Mouse (Mus musculus): ENCODE results near the gene Tmem107. TPM values are rescaled to one million over a fixed set of nuclear protein-coding genes. Genes with fewer than 3 reads are reported as not detected.

Tmem107 gene
- polyA plus RNA-seq (2015; fragmentation: Nextera tagmentation; extraction: Ambion mirVana) = 55.1 and 57.2 TPM in 2 replicates

DNA sequence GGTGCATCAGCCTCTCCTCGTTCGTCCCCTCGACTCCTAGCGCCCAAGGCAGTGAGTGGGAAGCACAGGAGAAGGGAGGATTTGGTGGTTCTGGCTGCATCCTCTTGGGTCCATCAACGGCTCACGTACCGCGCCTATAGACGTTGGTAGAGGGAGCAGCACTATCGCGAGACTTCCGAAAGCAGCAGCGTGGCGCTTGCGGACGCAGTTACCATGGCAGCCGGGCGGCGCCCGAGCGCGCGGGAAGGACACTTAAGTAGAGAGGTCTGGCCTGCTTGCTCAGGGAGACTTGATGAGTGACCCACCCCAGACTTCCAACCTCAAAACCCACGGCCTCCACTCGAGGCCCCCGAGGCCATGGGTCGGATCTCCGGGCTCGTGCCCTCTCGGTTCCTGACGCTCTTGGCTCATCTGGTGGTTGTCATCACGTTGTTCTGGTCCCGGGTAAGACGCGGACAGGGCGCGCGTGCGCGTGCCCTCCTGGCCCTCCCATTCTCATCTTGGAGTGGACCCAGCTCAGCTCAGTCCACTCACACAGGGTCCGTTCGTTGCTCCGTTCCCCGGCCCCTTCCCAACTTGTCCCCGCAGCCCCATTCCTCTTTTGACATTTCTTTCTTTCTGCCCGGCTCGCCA lies at the start of gene Tmem107:
TSS of gene Tmem107 (plus strand) at position 217 of the 633 bp plus-strand sequence.
- no peaks in the 10 kb centered on the region for H3K27me3 ChIP-seq
- H3K9ac ChIP-seq = peak within 1 kb of the TSS; percentile 91
- peaks cover 47% of the 10 kb centered on the region for H3K4me1 ChIP-seq
- peak within 1 kb of the TSS; percentile 94 for H3K27ac ChIP-seq
- H3K4me3 ChIP-seq = peak within 1 kb of the TSS; percentile 63
- under 1% methylated on average over 47 of the region's 47 CpGs for WGBS
- H3K9me3 ChIP-seq (replicated peaks) = no peaks in the 10 kb centered on the region
- H3K36me3 ChIP-seq (ENCODE audit: poor library complexity, severe bottlenecking) = no peaks in the 10 kb centered on the region
- H3K4me2 ChIP-seq = peak within 1 kb of the TSS; percentile 74
- ATAC-seq = peak; percentile 89

DNA sequence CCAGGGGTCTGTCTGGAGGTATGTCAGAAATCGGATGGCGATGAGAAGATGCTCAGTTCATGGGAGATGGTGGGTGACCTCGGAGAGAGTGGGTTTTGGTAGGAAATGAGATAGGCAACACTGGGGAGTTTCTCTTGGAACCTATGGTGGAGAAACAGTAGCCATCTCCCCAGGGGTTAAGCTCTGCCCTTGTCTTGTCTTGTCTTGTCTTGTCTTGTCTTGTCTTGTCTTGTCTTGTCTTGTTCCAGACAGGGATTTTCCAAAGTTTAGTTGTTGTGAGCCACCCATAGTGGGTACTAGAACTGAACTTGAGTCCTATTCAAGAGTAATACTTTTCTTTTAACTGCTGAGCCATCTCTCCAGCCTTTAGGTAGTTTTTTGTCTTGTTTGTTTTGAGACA lies 44.0 kb upstream of the Tmem107 start:
- H3K4me2 ChIP-seq = no peak overlapping the region
- peaks cover 98% of the 10 kb centered on the region for H3K36me3 ChIP-seq (ENCODE audit: poor library complexity, severe bottlenecking)
- no peaks in the 10 kb centered on the region for H3K4me1 ChIP-seq
- H3K4me3 ChIP-seq = no peak overlapping the region
- H3K9ac ChIP-seq = no peak overlapping the region
- no peaks in the 10 kb centered on the region for H3K9me3 ChIP-seq (replicated peaks)
- H3K27ac ChIP-seq = no peak overlapping the region
- ATAC-seq = no peak
- no peaks in the 10 kb centered on the region for H3K27me3 ChIP-seq
- 95% methylated on average over 3 of the region's 3 CpGs for WGBS

DNA sequence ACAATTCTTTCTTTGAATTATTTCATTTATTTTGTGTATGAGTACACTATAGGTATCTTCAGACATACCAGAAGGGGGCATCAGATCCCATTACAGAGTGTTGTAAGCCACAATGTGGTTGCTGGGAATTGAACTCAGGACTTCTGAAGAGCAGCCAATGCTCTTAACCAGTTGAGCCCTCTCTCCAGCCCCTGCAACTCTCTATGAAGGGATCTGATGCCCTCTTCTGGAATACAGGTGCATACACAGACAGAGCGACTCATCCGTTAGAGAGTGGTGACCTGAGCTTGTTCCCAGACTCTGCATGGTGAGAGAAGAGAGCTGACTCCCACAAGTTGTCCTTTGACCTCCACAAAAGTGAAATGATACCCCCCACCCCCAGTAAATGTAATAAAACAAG lies 41.8 kb upstream of the Tmem107 start:
- no peaks in the 10 kb centered on the region for H3K27me3 ChIP-seq
- no peak overlapping the region for H3K27ac ChIP-seq
- H3K9ac ChIP-seq = no peak overlapping the region
- ATAC-seq = no peak
- H3K4me1 ChIP-seq = no peaks in the 10 kb centered on the region
- 66% methylated on average over 2 of the region's 2 CpGs for WGBS
- no peak overlapping the region for H3K4me3 ChIP-seq
- no peaks in the 10 kb centered on the region for H3K9me3 ChIP-seq (replicated peaks)
- no peak overlapping the region for H3K4me2 ChIP-seq
- peaks cover 98% of the 10 kb centered on the region for H3K36me3 ChIP-seq (ENCODE audit: poor library complexity, severe bottlenecking)

DNA sequence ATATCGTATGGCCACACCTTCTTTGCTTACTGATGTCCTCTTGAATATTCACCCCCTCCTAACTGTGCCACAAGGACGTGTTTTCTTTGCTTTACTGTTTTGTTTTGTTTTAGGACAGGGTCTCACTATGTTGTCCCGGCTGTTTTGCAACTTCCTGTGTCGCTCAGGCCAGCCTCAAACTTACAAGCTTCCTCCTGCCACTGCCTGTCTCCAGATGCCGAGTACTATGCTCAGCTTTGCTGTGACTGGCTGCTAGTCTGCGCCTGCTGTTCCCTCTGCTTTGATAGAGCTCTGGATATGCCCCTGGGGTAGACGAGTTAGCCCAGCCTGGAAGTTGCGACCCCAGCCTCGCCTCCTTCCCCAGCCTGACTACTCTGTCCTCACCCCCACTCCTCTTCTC lies 37.1 kb upstream of the Tmem107 start:
- peaks cover 72% of the 10 kb centered on the region for H3K36me3 ChIP-seq (ENCODE audit: poor library complexity, severe bottlenecking)
- H3K4me3 ChIP-seq = no peak overlapping the region
- no peak overlapping the region for H3K27ac ChIP-seq
- H3K27me3 ChIP-seq = no peaks in the 10 kb centered on the region
- H3K9me3 ChIP-seq (replicated peaks) = no peaks in the 10 kb centered on the region
- peaks cover 21% of the 10 kb centered on the region for H3K4me1 ChIP-seq
- H3K4me2 ChIP-seq = no peak overlapping the region
- WGBS = 81% methylated on average over 9 of the region's 9 CpGs
- no peak for ATAC-seq
- H3K9ac ChIP-seq = no peak overlapping the region

DNA sequence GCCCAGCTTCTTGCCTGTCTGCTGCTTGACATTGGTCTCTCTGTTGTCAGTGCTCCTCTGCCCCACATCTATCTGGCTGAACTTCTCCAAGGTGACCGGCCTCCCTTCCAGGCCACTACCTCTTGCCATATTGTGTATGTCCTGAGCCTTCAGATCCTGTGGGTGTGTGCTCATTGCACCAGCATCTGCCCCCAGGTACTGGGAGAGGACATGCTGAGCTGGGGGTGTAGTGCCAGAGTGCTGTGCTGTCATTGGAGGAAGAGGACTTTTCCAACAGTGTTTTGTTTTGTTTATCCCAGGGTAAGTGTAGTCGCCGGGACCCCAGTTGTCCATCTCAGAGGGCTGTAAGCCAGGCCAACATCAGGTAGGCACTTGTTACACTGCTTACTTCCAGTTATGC lies 36.0 kb upstream of the Tmem107 start:
- no peaks in the 10 kb centered on the region for H3K27me3 ChIP-seq
- no peaks in the 10 kb centered on the region for H3K9me3 ChIP-seq (replicated peaks)
- H3K4me2 ChIP-seq = no peak overlapping the region
- no peak overlapping the region for H3K9ac ChIP-seq
- H3K27ac ChIP-seq = no peak overlapping the region
- no peak for ATAC-seq
- H3K36me3 ChIP-seq (ENCODE audit: poor library complexity, severe bottlenecking) = peaks cover 62% of the 10 kb centered on the region
- 95% methylated on average over 3 of the region's 3 CpGs for WGBS
- H3K4me1 ChIP-seq = peaks cover 31% of the 10 kb centered on the region
- H3K4me3 ChIP-seq = no peak overlapping the region

DNA sequence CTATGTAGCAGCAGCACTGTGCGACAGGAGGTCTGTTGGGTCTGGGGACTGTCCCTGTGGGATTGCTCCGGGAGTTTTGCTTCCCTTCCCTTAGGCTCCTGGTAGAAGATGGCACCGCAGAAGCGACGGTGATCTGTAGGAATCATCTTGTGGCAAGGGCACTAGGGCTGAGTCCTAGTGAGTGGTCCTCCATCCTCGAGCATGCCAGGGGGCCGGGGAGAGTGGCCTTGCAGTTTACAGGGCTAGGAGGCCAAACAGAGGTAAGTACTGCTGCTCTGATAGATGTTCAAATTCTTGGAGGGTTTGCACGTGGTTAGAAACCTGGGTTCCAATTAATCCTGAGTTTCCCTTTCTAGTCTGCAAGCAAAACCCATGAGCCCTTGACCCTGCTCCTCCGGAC lies 35.2 kb upstream of the Tmem107 start:
- Histone ChIP-seq H3K9me3 (replicated peaks) (no peaks in the 10 kb centered on the region), H3K4me2 (peak overlapping the region; percentile 57), H3K9ac (peak overlapping the region; percentile 34), H3K27ac (peak overlapping the region; percentile 58), H3K4me3 (peak overlapping the region; percentile 61; the same call in 1 of the 2 replicates), H3K4me1 (peaks cover 33% of the 10 kb centered on the region), H3K27me3 (no peaks in the 10 kb centered on the region), H3K36me3 (ENCODE audit: poor library complexity, severe bottlenecking) (peaks cover 53% of the 10 kb centered on the region)
- WGBS = 73% methylated on average over 9 of the region's 9 CpGs
- ATAC-seq = no peak

DNA sequence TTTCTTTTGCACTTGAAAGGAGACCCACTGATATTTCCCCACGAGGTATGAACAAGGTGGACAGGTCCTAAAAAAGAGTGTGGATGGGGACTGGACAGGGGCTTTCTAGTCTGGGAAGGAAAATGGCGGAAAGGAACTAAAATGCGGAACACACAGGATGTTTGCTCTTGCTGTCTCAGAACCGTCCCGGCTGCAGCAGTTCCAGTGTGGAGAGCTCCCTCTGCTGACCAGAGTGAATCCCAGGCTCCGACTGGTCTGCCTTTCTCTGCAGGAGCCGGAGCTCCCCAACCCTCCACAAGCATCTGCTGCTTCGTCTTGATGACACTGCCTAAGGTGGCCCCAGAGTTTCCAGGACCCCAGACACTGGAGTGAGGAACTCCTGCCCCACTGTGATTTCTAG lies 34.8 kb upstream of the Tmem107 start:
- H3K9me3 ChIP-seq (replicated peaks) = no peaks in the 10 kb centered on the region
- 6% methylated on average over 8 of the region's 8 CpGs for WGBS
- peak; percentile 19; the same call in 1 of the 2 replicates for ATAC-seq
- no peaks in the 10 kb centered on the region for H3K27me3 ChIP-seq
- H3K27ac ChIP-seq = peak overlapping the region; percentile 58
- H3K4me1 ChIP-seq = peaks cover 33% of the 10 kb centered on the region
- H3K4me2 ChIP-seq = peak overlapping the region; percentile 57
- H3K4me3 ChIP-seq = peak overlapping the region; percentile 61
- peaks cover 49% of the 10 kb centered on the region for H3K36me3 ChIP-seq (ENCODE audit: poor library complexity, severe bottlenecking)
- H3K9ac ChIP-seq = peak overlapping the region; percentile 34

DNA sequence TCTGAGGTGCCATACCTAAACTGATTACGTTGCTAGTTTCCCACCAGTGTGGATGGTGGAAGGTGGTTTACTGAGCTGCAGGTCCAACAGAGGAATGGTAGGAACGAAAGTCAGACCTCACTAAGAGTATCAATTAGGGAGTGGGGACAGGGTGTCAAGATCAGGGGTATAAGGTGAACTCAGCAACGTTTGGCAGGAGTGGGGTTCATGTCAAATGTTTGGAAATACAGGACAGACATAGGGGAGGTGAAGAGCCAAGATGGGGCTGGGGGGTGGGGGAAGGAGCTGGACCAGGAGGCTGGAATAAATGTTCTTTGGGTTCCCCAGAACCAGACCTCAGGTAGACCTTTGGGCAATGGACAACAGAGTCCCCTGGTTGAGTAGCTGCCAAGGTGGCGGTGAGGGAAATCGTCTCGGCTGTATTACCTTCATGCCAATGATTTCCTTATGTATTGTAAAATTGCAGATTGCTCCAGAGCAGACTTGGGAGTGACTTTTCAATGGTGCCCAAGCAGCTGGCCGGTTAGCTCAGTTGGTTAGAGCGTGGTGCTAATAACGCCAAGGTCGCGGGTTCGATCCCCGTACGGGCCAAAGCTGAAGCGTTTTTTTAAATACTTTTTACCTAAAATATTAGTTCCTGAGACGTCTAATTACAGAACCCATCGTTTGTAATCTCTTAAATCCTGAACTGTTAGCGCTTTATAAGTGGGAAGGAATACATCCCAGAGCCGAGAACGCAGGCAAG lies 33.9 kb upstream of the Tmem107 start:
- WGBS = 9% methylated on average over 20 of the region's 20 CpGs
- Histone ChIP-seq H3K9ac (peak overlapping the region; percentile 75), H3K4me3 (peak overlapping the region; percentile 61), H3K36me3 (ENCODE audit: poor library complexity, severe bottlenecking) (peaks cover 41% of the 10 kb centered on the region), H3K4me1 (peaks cover 33% of the 10 kb centered on the region), H3K9me3 (replicated peaks) (no peaks in the 10 kb centered on the region), H3K27me3 (no peaks in the 10 kb centered on the region), H3K4me2 (peak overlapping the region; percentile 57), H3K27ac (peak overlapping the region; percentile 79)
- peak; percentile 25; the same call in 1 of the 2 replicates for ATAC-seq

DNA sequence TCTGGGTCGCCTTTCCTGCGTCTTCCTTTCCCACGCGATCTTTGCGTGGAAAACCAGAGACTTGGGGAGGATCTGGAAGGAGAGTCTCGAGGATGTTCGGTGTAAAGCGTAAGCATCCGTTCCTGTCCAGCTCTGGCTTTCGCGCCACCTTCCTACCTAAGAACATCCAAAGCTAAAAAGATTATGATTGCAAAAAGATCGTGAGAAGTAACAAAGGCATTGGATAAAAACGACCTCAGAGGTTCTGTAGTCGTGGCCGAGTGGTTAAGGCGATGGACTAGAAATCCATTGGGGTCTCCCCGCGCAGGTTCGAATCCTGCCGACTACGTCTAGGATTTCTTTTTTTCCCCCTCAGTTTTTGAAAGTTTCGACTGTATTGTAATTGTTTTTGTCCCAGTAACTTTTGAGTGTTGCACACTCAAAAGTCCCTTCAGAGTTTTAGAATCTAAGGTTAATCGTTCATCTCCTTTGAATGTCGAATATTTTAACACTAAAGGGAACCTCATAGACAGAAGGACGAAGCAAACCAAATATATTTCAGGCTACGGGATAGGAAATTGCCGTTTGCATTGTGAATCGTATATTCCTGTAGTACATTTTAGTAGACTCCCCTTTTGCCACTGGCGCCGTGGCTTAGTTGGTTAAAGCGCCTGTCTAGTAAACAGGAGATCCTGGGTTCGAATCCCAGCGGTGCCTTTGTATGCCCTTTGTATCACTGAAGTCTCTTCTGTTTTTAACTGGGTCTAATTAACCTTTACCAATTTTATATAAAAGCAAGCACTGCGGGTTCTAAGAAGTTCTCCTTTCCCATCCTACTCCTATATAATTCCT lies 33.2 kb upstream of the Tmem107 start:
- Histone ChIP-seq H3K4me1 (peaks cover 33% of the 10 kb centered on the region), H3K27ac (peak overlapping the region; percentile 79), H3K36me3 (ENCODE audit: poor library complexity, severe bottlenecking) (peaks cover 35% of the 10 kb centered on the region), H3K4me2 (peak overlapping the region; percentile 57), H3K4me3 (peak overlapping the region; percentile 61), H3K9ac (peak overlapping the region; percentile 75), H3K9me3 (replicated peaks) (no peaks in the 10 kb centered on the region), H3K27me3 (no peaks in the 10 kb centered on the region)
- whole genome bisulfite sequencing = under 1% methylated on average over 34 of the region's 34 CpGs
- ATAC-seq = no peak

DNA sequence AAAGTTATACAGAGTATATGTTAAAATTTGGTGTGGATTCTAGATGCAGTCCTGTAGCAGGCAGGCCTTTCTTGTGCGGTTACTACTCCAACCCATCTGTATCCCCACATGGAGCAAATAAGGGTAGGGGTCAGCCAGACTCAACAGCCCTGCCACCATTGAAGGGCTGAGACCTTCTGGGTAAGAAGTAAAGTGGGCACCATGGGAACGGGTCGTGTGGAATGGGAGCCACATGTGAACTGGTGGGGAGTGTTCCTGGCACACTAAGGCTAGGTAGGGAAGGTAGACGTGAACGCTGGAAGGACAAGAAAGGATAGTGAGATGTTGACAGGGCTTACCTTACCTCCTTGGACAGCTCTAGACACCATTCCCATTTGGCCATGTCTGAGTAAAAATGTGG lies 32.4 kb upstream of the Tmem107 start:
- Histone ChIP-seq H3K27me3 (no peaks in the 10 kb centered on the region), H3K4me3 (no peak overlapping the region), H3K4me2 (no peak overlapping the region), H3K27ac (no peak overlapping the region), H3K9me3 (replicated peaks) (no peaks in the 10 kb centered on the region), H3K9ac (no peak overlapping the region), H3K4me1 (peaks cover 33% of the 10 kb centered on the region), H3K36me3 (ENCODE audit: poor library complexity, severe bottlenecking) (peaks cover 28% of the 10 kb centered on the region)
- ATAC-seq = no peak
- WGBS = 81% methylated on average over 5 of the region's 5 CpGs

DNA sequence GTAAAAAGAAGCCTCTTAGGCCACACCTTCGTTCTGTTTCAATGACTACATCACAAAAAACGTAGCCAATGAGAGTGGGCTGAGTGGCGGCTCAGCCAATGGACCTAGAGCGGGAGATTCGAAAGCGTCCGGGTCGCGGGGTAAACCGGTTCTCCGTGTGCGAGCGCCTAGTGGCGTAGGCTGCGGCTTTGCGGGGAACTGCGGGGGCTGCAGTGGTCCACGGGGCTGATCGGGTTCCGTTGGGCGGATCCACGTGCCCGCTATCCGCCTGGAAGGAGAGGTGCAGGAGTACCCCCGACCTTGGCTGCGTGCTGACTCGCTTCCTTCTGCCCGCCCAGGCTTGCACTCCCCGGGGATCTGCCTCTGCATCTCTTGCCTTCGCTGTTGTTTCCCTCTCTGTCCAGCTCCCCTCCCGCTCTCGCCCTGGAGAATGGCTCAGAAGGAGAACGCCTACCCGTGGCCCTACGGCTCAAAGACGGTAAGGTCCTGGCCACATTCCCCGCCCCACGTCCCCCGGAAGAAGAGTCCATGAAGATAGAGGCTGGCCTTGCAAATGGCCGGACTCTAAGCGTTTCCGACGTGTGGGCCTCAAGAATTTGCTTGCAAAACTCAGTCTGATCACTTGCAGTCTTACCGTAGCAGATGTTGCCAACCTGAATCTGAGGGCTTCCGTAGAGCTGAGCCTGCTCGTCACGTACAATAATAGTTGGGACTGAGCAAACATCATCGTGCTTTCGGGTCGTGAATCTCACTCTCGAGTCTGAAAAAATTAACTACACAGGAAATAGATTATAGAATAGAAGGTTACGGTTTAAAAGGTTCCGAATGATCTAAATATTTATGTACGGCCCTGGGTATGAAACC lies 24.8 kb upstream of the Tmem107 start, which contains the start of gene Aurkb:
TSS of gene Aurkb (plus strand) at position 117 of the 864 bp plus-strand sequence.
- ATAC-seq = peak; percentile 77
- peak within 1 kb of the TSS; percentile 85 for H3K27ac ChIP-seq
- peaks cover 42% of the 10 kb centered on the region for H3K4me1 ChIP-seq
- H3K4me3 ChIP-seq = peak within 1 kb of the TSS; percentile 77
- H3K9me3 ChIP-seq (replicated peaks) = no peaks in the 10 kb centered on the region
- H3K36me3 ChIP-seq (ENCODE audit: poor library complexity, severe bottlenecking) = peaks cover 27% of the 10 kb centered on the region
- H3K4me2 ChIP-seq = peak within 1 kb of the TSS; percentile 93
- WGBS = 1% methylated on average over 54 of the region's 54 CpGs
- H3K9ac ChIP-seq = peak within 1 kb of the TSS; percentile 80
- no peaks in the 10 kb centered on the region for H3K27me3 ChIP-seq
